Mouse (Mus musculus): ENCODE data around the gene Trim9. TPM values are rescaled to one million over a fixed set of nuclear protein-coding genes. Genes with fewer than 3 reads are reported as not detected.

Trim9 gene
- polyA plus RNA-seq, 1 experiment from 2014 or later: 0.43 TPM

GRCm38 (mm10) chr12:70196341-70196740 is 151.1 kb downstream of the Trim9 start:
- H3K9me3 ChIP-seq (ENCODE audit: low read length): no peaks in the 10 kb centered on the region
- H3K9ac ChIP-seq (replicated peaks; ENCODE audit: low read depth): no peak overlapping the region
- no peak overlapping the region for H3K4me2 ChIP-seq (replicated peaks; ENCODE audit: low read depth, low read length)
- H3K27ac ChIP-seq (ENCODE audit: low read length): no peak overlapping the region
- peaks cover 30% of the 10 kb centered on the region for H3K36me3 ChIP-seq (ENCODE audit: insufficient read depth, low read length)
- no peaks in the 10 kb centered on the region for H3K4me1 ChIP-seq (ENCODE audit: insufficient read depth, low read depth, low read length)
- no peaks in the 10 kb centered on the region for H3K27me3 ChIP-seq (replicated peaks; ENCODE audit: insufficient read depth, low read length)
- no peak overlapping the region for H3K4me3 ChIP-seq (ENCODE audit: low read depth, low read length)
- 76% methylated on average over 5 of the region's 5 CpGs for WGBS
- TF ChIP-seq EP300 (IDR thresholded peaks at IDR 0.05) (no peak), CTCF (IDR thresholded peaks at IDR 0.05) (no peak)
- no peak for ATAC-seq
- DNase-seq (ENCODE audit: low spot score): no peak

- 90% methylated on average over 6 of the region's 6 CpGs for WGBS
Measured at GRCm38 (mm10) chr12:70195426-70195825, 152.0 kb downstream of the Trim9 start.

More at GRCm38 (mm10) chr12:70195426-70195825, 152.0 kb downstream of the Trim9 start:
- Histone ChIP-seq H3K9me3 (ENCODE audit: low read length) (no peaks in the 10 kb centered on the region), H3K36me3 (ENCODE audit: insufficient read depth, low read length) (peaks cover 27% of the 10 kb centered on the region), H3K4me3 (ENCODE audit: low read depth, low read length) (no peak overlapping the region), H3K4me1 (ENCODE audit: insufficient read depth, low read depth, low read length) (no peaks in the 10 kb centered on the region), H3K27ac (ENCODE audit: low read length) (no peak overlapping the region), H3K4me2 (replicated peaks; ENCODE audit: low read depth, low read length) (no peak overlapping the region), H3K27me3 (replicated peaks; ENCODE audit: insufficient read depth, low read length) (no peaks in the 10 kb centered on the region), H3K9ac (replicated peaks; ENCODE audit: low read depth) (no peak overlapping the region)
- TF ChIP-seq CTCF (IDR thresholded peaks at IDR 0.05) (no peak), EP300 (IDR thresholded peaks at IDR 0.05) (no peak)
- no peak for DNase-seq (ENCODE audit: low spot score)
- ATAC-seq: no peak

Other genes with a start within 250 kb of the Trim9 start
- 8.3 and 8.6 TPM in 2 replicates for gene Nin, start 233.9 kb downstream of the Trim9 start, polyA plus RNA-seq (2015; fragmentation: Nextera tagmentation; extraction: Ambion mirVana)
- gene Abhd12b, start 193.5 kb downstream of the Trim9 start, polyA plus RNA-seq (2015; fragmentation: Nextera tagmentation; extraction: Ambion mirVana): 0.45 and 0.57 TPM in 2 replicates
- 46.3 and 63.1 TPM in 2 replicates for gene Pygl, start 116.1 kb downstream of the Trim9 start, polyA plus RNA-seq (2015; fragmentation: Nextera tagmentation; extraction: Ambion mirVana)
- gene Tmx1, start 105.5 kb upstream of the Trim9 start, polyA plus RNA-seq (2015; fragmentation: Nextera tagmentation; extraction: Ambion mirVana): 76.1 and 83.7 TPM in 2 replicates

Measured in lung, postnatal 0 days (tissue).